Mouse (Mus musculus) frontal cortex, postnatal 25 days (tissue): ENCODE results near the gene 0610040J01Rik.

Experiments used
- DNase-seq, 2 experiments: peaks; one replicate each; pipeline ENCODE4 v3.0.0; 2022; ENCODE audit warnings: low spot score in 2 of 2

The 0610040J01Rik gene

GRCm38 (mm10) chr5:63811819-63812508, at the start of gene 0610040J01Rik:
0610040J01Rik (plus strand) TSS chr5:63812363.
- DNase-seq, result peak; percentile 51

- DNase-seq, result no peak
These were observed 46.3 kb upstream of the 0610040J01Rik start for GRCm38 (mm10) chr5:63765886-63766285.

- DNase-seq, result peak in 1 of 2 experiments; percentile 20
These were observed 45.4 kb upstream of the 0610040J01Rik start for GRCm38 (mm10) chr5:63766715-63767114.

GRCm38 (mm10) chr5:63767464-63767863, 44.7 kb upstream of the 0610040J01Rik start:
- no peak for DNase-seq

GRCm38 (mm10) chr5:63768220-63768619, 43.9 kb upstream of the 0610040J01Rik start:
- DNase-seq, result no peak

GRCm38 (mm10) chr5:63772971-63773370, 39.2 kb upstream of the 0610040J01Rik start:
- no peak for DNase-seq

- DNase-seq, result no peak
These were observed 38.6 kb upstream of the 0610040J01Rik start for GRCm38 (mm10) chr5:63773603-63774002.

- no peak for DNase-seq
These were observed 23.9 kb upstream of the 0610040J01Rik start for GRCm38 (mm10) chr5:63788156-63788826.

- DNase-seq, result no peak
These were observed 324 bp downstream of the 0610040J01Rik start for GRCm38 (mm10) chr5:63812509-63812865.

GRCm38 (mm10) chr5:63816643-63817042, 4.5 kb downstream of the 0610040J01Rik start:
- no peak for DNase-seq

GRCm38 (mm10) chr5:63817270-63817669, 5.1 kb downstream of the 0610040J01Rik start:
- DNase-seq, result no peak

GRCm38 (mm10) chr5:63818975-63819374, 6.8 kb downstream of the 0610040J01Rik start:
- DNase-seq, result no peak

GRCm38 (mm10) chr5:63819519-63819918, 7.4 kb downstream of the 0610040J01Rik start:
- DNase-seq, result no peak

- DNase-seq, result no peak
These were observed 9.0 kb downstream of the 0610040J01Rik start for GRCm38 (mm10) chr5:63821176-63821575.

- no peak for DNase-seq
These were observed 9.7 kb downstream of the 0610040J01Rik start for GRCm38 (mm10) chr5:63821860-63822259.

GRCm38 (mm10) chr5:63823362-63824332, 11.5 kb downstream of the 0610040J01Rik start:
- no peak for DNase-seq

GRCm38 (mm10) chr5:63824599-63825350, 12.6 kb downstream of the 0610040J01Rik start:
- no peak for DNase-seq

- DNase-seq, result no peak
These were observed 13.7 kb downstream of the 0610040J01Rik start for GRCm38 (mm10) chr5:63825881-63826280.

- no peak for DNase-seq
These were observed 14.8 kb downstream of the 0610040J01Rik start for GRCm38 (mm10) chr5:63827006-63827405.

- no peak for DNase-seq
These were observed 15.4 kb downstream of the 0610040J01Rik start for GRCm38 (mm10) chr5:63827415-63828053.
